Mouse (Mus musculus) ovary, postnatal 10 days (tissue): ENCODE data around the gene Gm379.

ENCODE experiments used
- DNase-seq: peaks from one replicate; pipeline ENCODE4 v3.0.0; 2022; ENCODE audit warnings: low spot score

The Gm379 gene

DNA sequence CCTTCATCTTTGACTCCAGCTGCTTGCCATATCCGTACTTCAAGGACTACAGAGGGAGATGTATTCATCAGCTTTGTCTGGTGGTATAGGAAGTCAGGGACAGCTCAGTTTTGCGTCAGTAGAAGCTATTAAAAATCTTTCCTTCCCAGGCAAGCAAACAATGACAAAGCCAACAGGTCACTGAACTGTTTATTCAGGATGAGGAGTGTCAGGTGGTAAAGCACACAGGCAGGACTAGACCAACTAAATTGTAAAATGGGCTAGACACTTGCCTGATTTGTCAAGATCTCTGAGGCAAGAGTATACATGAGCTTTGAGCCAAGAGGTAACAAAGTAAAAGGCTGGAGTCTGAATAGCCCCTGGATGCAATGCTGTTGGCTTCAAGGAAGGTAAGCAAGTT, at the start of gene Gm379:
Gene Gm379, minus strand, starts transcription at position 7 of the 400 bp plus-strand sequence.
- no peak for DNase-seq

DNA sequence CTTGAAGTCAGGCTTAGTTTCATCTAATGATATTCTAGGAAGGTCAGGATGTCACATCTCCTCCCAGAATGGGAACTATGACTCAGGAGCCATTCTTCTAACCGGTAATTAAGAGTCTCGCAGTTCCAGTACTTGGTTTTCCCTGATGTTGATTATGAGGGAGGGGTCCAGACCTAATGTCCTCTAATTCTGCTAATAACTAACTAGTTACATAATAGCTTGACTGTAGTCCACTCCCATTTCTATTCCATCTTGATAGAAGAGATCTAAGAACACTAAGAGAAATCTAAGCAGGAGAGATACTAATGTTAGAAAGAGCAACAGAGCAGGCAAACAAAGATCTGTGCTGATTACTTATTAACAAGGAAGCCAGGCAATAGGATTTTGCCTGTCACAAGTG, 39.6 kb upstream of the Gm379 start:
- no peak for DNase-seq

DNA sequence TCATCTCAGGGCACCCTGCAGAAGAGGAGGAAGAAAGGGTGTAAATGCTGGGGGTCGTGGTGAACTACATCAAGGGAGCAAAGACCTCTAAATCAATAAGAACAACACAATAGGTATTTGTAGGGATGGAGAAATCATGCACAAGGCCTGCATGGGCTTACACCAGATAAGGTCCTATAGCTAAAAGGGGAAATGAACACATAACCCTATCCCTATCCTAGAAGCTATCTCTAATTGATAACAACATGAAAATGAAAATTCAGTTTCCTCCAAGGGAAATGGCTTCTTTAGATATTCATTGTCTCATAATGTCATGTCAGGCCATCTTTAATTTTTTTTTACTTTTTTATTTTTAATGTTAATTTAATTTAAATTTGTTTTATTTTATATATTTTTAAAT, 4.2 kb upstream of the Gm379 start:
- no peak for DNase-seq

DNA sequence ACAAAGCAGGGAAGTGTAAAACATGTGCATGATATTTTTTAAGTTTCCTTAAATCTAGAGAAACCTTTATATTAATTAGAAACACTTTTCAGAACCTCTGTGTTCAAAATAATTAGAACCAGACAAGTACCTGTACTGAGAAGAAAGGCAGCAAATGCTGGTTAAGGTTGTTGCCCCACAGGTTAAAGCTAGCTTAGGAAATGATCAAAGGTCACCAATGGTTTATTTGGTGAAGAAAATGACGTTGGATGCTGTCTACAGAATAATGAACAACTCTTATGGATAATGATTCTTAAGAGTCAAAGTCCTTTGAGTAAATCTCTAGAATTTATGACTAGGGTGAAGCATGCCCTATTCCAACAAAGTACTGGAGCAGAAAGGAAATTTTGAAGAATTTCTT, 42.7 kb downstream of the Gm379 start:
- DNase-seq, result no peak

DNA sequence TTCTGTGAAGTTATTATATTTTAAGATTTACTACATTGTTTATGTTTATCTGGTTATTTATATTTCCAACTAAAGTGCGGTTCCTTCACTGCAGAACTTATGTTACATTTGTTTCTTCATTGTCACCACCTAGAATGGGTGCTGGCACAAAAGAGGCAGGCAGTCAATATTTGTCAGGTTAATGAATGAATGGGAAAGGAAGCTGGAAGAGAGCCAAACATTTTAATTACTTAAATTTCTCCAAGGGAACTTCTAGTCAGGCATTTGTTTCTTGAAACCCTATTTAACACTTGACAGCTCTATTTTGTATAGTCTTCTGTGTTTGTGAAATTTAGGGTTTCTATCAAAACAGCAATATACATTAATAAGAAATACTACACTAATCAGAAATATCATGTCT, 43.8 kb downstream of the Gm379 start:
- no peak for DNase-seq
